Mouse (Mus musculus) cerebellum, adult 2 months (tissue): ENCODE results near the gene Ndufa3. TPM values are rescaled to one million over a fixed set of nuclear protein-coding genes. Genes with fewer than 3 reads are reported as not detected.
"Not testable (repeated sequence)": the region's sequence is repeated elsewhere in the genome, so short reads cannot be mapped to it uniquely, and the experiment has no call there.

Source experiments
- DNase-seq, 2 experiments: peaks; one replicate each; pipeline ENCODE4 v3.0.0; 2021
- H3K27ac ChIP-seq: fragments of 200-500 bp; 2 replicates; pipeline ENCODE4 v1.5.1; 2012; ENCODE audit warnings: low read length, control low read depth, inconsistent platforms; ENCODE audit not compliant: insufficient read depth
- H3K27me3 ChIP-seq: fragments of 200-500 bp; 2 replicates; pipeline ENCODE4 v1.6.1; 2012; ENCODE audit warnings: inconsistent platforms, mild to moderate bottlenecking, low read length, moderate library complexity; ENCODE audit not compliant: control insufficient read depth, insufficient read depth
- H3K4me1 ChIP-seq: fragments of 200-500 bp; 2 replicates; pipeline ENCODE4 v1.6.1; 2011; ENCODE audit warnings: low read length; ENCODE audit not compliant: control insufficient read depth, insufficient read depth
- H3K4me3 ChIP-seq: fragments of 200-500 bp; replicated peaks from 2 replicates; pipeline ENCODE3; 2011; ENCODE audit warnings: mild to moderate bottlenecking, low read depth, low read length, control low read depth; ENCODE audit not compliant: insufficient read depth
- CTCF ChIP-seq: fragments of 200-500 bp; IDR thresholded peaks from 2 replicates; pipeline ENCODE4 v1.5.1; 2011; ENCODE audit warnings: low read depth, mild to moderate bottlenecking, control low read depth, low read length, moderate library complexity, borderline replicate concordance; ENCODE audit not compliant: insufficient read depth
- POLR2A ChIP-seq: fragments of 200-500 bp; IDR thresholded peaks from 2 replicates; pipeline ENCODE4 v1.6.1; 2011; ENCODE audit warnings: low read length, control low read depth, borderline replicate concordance; ENCODE audit not compliant: insufficient read depth
- WGBS: fragments of 180-500 bp; shearing (Covaris S2); methylation state at CpG from one replicate; pipeline ENCODE4 v1.1.7; 2018; 5-methylcytosine and 5-hydroxymethylcytosine counted together
- polyA plus RNA-seq: library from polyadenylated mRNA; depleted of rRNA; stranded (reverse); fragments of >200 nt; gene quantifications from 2 replicates; pipeline ENCODE4 v1.2.3, GENCODE M21; 2012

The Ndufa3 gene
- polyA plus RNA-seq, 1 experiment = 426 TPM

DNA sequence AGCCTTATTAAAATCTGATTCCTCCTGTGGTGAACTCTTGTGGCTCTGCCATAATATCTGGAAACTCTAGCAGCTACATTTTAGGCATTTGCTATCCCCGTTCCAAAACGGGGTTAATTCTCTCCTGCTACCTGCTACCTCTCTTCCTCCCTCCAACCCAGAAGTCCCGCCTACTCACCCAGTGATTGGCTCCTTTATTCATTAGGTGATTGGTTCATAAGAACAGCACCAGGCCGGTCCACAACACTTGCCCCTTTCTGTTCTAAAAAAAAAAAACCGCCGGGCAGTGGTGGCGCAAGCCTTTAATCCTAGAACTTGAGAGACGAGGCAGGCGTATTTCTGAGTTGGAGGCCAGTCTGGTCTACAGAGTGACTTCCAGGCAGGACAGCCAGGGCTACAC is 22.0 kb upstream of the Ndufa3 start:
- Histone ChIP-seq H3K4me1 (no peaks in the 10 kb centered on the region), H3K27ac (no peak overlapping the region), H3K4me3 (no peak overlapping the region), H3K27me3 (no peaks in the 10 kb centered on the region)
- no peak for DNase-seq
- TF ChIP-seq CTCF (no peak), POLR2A (no peak)
- 22% methylated on average over 9 of the region's 9 CpGs for WGBS

DNA sequence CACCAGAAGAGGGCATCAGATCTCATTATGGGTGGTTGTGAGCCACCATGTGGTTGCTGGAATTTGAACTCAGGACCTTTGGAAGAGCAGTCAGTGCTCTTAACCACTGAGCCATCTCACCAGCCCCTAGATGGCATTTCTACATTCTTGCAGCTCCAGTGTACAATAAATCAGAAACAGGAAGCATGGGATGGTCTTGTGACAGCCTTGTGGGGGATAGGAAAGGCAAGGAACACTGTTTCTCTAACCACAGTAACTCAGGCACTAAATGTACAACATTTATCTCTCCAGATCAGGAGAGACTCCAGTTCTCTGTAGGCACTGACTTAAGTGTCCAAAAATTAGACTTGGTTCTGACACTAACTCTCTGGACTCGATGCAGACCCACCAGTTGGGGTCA is 19.4 kb upstream of the Ndufa3 start:
- DNase-seq, H3K27me3 ChIP-seq, H3K4me3 ChIP-seq, H3K4me1 ChIP-seq, H3K27ac ChIP-seq: not testable (repeated sequence)
- 38% methylated on average over 1 of the region's 1 CpGs for WGBS

DNA sequence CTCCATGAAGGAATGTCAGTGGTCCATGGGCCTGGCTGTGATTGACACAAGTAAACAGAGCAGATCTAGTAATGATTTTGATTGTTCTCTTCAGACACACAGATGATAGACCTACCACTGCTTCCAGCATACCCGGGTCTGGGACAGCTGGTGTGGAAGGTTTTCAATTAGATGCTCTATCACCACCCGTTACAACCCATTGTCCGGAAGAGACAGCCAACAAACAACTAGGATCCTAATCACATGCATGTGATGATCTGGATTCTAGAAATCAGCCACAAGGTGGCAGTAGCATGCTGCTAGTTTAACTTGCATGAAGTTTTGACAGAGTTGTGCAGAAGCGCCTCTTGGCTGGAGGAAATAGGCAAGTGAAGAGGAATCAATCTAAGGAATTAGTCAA is 16.1 kb upstream of the Ndufa3 start:
- no peaks in the 10 kb centered on the region for H3K4me1 ChIP-seq
- 0% methylated on average over 4 of the region's 4 CpGs for WGBS
- TF ChIP-seq POLR2A (no peak), CTCF (peak; percentile 33; the same call in 1 of the 2 replicates)

DNA sequence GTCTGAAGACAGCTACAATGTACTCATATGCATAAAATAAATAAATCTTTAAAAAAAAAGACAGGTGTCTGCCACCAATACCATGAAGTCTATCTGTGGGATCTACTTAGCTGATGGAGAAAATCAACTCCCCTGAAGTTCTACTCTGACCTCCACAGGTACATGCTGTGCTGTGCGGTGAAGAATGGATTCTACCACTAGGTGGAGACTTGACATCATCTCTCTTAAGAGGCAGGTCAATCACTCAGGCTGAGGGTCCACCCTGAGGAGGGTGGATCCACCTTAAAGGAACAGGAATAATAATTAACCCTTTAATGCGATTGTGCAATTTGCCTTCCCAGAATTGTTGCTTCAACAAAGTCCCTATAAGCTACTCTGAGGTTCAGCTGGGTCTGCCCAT is 10.4 kb upstream of the Ndufa3 start:
- WGBS = 18% methylated on average over 2 of the region's 2 CpGs
- TF ChIP-seq POLR2A (no peak), CTCF (no peak)
- H3K27me3 ChIP-seq = no peaks in the 10 kb centered on the region
- DNase-seq = no peak
- no peak overlapping the region for H3K27ac ChIP-seq
- H3K4me3 ChIP-seq = no peak overlapping the region
- H3K4me1 ChIP-seq = no peaks in the 10 kb centered on the region

More for the DNA sequence above, 16.1 kb upstream of the Ndufa3 start:
- Histone ChIP-seq H3K27me3 (no peaks in the 10 kb centered on the region), H3K4me3 (no peak overlapping the region), H3K27ac (no peak overlapping the region)
- peak; percentile 38 to 42 for DNase-seq

DNA sequence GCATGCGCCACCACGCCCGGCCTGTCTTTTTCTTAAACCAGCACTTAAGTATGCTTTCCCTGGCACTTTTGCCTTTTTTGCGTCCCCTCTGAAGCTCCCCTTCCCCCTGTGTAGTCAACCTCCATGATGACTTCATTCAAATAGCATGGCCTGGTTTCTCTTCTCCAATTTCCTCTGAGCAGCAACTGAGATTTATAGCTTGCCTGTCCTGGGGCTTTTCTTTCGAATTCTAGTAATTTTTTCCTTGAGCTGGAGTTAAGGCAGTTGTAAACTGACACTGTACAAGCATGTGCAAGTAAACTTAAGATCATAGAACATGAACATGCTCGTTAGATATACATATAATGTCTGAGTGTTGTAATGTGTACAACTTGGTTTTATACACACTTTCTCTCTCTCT is 9.8 kb upstream of the Ndufa3 start:
- no peak overlapping the region for H3K4me3 ChIP-seq
- DNase-seq = no peak
- no peaks in the 10 kb centered on the region for H3K4me1 ChIP-seq
- no peak overlapping the region for H3K27ac ChIP-seq
- WGBS = 79% methylated on average over 6 of the region's 6 CpGs
- no peak for TF ChIP-seq POLR2A
- no peak for TF ChIP-seq CTCF
- H3K27me3 ChIP-seq = no peaks in the 10 kb centered on the region

DNA sequence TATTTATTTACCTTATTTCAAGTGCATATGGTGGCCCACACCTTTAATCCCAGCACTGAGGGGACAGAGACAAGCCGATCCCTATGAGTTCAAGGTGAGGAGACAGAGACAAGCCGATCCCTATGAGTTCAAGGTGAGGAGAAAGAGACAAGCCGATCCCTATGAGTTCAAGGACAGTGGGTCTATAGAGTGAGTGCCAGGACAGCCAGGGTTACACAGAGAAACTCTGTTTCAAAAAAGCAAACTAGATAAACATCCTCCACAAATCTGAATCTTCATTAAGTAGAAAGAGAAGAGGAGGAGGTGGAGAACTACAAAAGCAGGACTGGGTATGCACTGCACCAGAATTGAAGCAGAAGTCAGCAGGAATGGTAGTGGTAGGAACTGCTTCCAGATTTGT is 8.5 kb upstream of the Ndufa3 start:
- no peak for TF ChIP-seq CTCF
- no peak for TF ChIP-seq POLR2A
- Histone ChIP-seq H3K27me3 (no peaks in the 10 kb centered on the region), H3K4me1 (no peaks in the 10 kb centered on the region), H3K27ac (no peak overlapping the region), H3K4me3 (no peak overlapping the region)
- DNase-seq = no peak
- WGBS = 92% methylated on average over 3 of the region's 3 CpGs

DNA sequence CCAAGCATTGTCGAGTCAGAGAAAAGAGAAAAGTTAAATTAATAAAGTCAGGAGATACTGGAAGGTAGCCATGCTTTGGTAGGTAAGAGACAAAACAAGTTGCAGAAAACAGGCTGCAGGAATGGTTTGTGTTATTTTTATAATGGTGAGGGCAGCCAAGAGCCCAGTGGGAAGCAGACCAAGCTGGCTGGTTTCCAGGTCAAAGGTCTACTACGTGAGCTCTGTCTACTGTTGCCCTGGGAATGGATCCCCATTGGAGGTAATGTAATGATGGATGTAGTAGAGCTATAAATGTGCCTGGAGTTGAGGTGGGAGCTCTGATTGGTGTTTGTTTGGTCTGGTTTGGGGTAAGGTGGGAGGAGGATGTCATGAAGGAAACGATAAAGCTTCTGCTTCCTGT is 8.1 kb upstream of the Ndufa3 start:
- H3K4me1 ChIP-seq = no peaks in the 10 kb centered on the region
- 26% methylated on average over 3 of the region's 3 CpGs for WGBS
- no peak overlapping the region for H3K27ac ChIP-seq
- TF ChIP-seq POLR2A (no peak), CTCF (no peak)
- H3K27me3 ChIP-seq = no peaks in the 10 kb centered on the region
- no peak for DNase-seq
- H3K4me3 ChIP-seq = no peak overlapping the region

DNA sequence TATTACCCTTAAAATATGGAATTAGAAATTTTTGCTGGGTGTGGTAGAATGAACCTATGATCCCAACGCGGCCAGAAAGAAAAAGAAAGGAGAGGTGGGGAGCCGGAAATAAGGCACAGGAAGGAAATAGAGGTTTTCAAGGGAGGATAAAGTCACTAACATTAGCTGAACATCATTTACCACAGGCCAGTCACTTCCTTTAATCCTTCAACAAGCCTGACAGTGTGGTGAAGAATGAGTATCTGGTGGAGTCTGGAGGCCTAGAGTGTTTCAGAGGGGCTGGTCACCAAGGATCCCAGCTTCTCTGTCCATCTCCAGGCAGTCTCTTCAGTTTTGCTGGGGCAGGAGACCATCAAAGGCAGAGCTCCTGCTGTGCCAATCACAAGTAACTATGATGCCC is 6.7 kb upstream of the Ndufa3 start:
- no peak for TF ChIP-seq POLR2A
- H3K27me3 ChIP-seq = no peaks in the 10 kb centered on the region
- no peak overlapping the region for H3K4me3 ChIP-seq
- no peak overlapping the region for H3K27ac ChIP-seq
- DNase-seq = no peak
- H3K4me1 ChIP-seq = no peaks in the 10 kb centered on the region
- WGBS = 93% methylated on average over 3 of the region's 3 CpGs

DNA sequence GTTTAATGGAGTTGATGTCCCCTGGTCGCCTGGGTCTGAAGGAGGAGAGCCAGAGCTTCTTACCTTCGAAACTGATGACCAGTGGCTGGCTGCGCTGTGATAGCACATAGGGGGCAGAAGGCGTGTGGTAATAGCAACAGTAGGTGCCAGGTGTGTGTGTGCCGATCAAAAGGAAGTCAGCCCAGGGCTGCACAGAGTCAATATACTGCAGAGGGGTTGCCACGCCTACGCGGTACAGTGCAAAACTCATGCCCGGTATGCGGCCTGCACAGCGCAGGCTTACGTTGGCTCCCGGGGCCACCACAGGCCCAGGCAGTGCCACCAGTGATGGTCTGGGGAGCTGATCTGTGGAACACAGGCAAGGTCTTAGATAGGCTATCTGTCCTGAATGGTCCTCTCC is 6.2 kb upstream of the Ndufa3 start:
- no peak for TF ChIP-seq CTCF
- no peak for TF ChIP-seq POLR2A
- 88% methylated on average over 13 of the region's 13 CpGs for WGBS

More for the DNA sequence above, 6.2 kb upstream of the Ndufa3 start:
- no peak overlapping the region for H3K27ac ChIP-seq
- no peaks in the 10 kb centered on the region for H3K4me1 ChIP-seq
- H3K27me3 ChIP-seq = no peaks in the 10 kb centered on the region
- H3K4me3 ChIP-seq = no peak overlapping the region
- DNase-seq = no peak
